Mouse (Mus musculus): ENCODE measurements around the gene Ftsj3.

- TF ChIP-seq CTCF (IDR thresholded peaks at IDR 0.05; ENCODE audit: control insufficient read depth, insufficient read depth, low read length) (no peak), POLR2A (IDR thresholded peaks at IDR 0.05; ENCODE audit: borderline replicate concordance, control insufficient read depth, low read depth, low read length) (no peak)
Measured at GRCm38 (mm10) chr11:106274971-106275411, 19.1 kb upstream of the Ftsj3 start.
